Mouse (Mus musculus): ENCODE measurements around the gene Gucy2c.

GRCm38 (mm10) chr6:136809673-136810072 lies 28.1 kb upstream of the Gucy2c start:
- TF ChIP-seq TAL1 (IDR thresholded peaks at IDR 0.05; ENCODE audit: low read length) (no peak), GATA1 (IDR thresholded peaks at IDR 0.05; ENCODE audit: low read length) (no peak)
